Mouse (Mus musculus) B cell, adult 2 months (primary cell): ENCODE measurements around the gene Cd40.

Experiments
- DNase-seq, 2 experiments: peaks; one replicate each; pipeline ENCODE4 v3.0.0; 2022

Gene Cd40

GRCm38 (mm10) chr2:165106585-165106984 is 51.2 kb downstream of the Cd40 start:
- peak in 1 of 2 experiments; percentile 23 for DNase-seq

GRCm38 (mm10) chr2:165112149-165112548 is 56.7 kb downstream of the Cd40 start:
- peak; percentile 90 for DNase-seq

GRCm38 (mm10) chr2:165113733-165114132 is 58.3 kb downstream of the Cd40 start:
- DNase-seq = peak in 1 of 2 experiments; percentile 18

- no peak for DNase-seq
Observed at GRCm38 (mm10) chr2:165120765-165121164, 65.3 kb downstream of the Cd40 start.

DNA sequence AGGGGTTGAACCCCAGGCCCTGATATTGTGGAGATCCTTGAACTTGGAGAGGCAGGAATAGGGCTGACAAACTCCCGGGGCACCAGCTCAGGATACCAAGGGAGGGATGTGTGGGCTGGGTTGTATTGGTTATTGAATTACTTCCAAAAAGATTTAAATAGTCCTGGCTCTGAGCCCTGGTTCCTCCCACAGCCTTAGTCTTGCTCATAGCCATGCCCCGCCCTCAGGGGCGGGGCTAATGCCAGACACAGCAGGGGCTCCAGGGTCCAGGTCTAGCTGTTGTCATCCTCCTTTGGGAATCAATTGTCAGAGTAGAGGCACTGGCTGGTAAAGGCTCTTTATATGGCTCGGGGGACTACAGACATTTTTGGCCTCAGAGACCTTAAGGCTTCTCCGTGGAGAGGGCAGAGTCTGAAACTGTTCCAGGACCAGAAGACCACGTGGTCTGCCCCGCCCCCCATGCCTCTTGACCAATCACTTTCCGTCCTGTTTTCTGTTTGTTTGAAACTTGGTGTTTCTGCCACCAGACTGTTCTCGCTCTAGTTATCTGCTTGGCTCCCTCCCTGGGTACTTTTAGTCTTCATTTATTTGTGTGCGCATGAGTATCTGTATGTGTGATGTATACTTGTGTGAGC is 65.9 kb downstream of the Cd40 start:
- DNase-seq = no peak
